Mouse (Mus musculus) left cerebral cortex, postnatal 10 days (tissue): ENCODE data around the gene Sorl1. TPM values are rescaled to one million over a fixed set of nuclear protein-coding genes. Genes with fewer than 3 reads are reported as not detected.

ENCODE experiments used
- DNase-seq, 2 experiments: peaks; one replicate each; pipeline ENCODE4 v3.0.0; 2021 to 2022; ENCODE audit warnings: low spot score in 2 of 2, mixed read lengths in 1 of 2; ENCODE audit errors: extremely low spot score in 1 of 2
- intact Hi-C: fragments of 180-260 bp; cut with DNase I; formaldehyde crosslinking; loops from one replicate; pipeline ENCODE4 v1.15.1; 2025
- total RNA-seq, 2 experiments: library from RNA; stranded (reverse); gene quantifications; 2 replicates each; pipeline ENCODE4 v1.2.3; 2021

Sorl1 gene
- total RNA-seq, 2 experiments from 2014 or later: 80.9 to 93.2 TPM

DNA sequence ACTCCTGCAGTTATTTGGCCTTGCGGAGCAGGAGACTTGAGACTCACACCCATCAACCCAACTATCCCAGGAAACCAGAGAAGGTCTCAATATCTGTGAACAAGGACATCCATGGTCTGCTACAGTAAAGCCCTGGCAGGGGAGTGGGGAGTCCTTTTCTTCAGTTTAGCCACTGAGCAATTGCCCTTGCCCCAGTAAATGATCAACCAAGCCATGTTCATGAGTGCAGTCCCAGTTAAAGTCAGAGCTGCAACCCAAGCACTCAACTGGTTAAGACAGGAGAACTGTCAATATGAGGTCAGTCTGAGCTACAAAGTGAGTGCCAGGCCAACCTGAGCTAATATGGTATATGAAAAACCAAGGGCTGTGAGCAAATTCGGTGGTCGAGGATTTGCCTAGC is 140.8 kb downstream of the Sorl1 start:
- intact Hi-C loops: no loop called here
- no peak for DNase-seq

DNA sequence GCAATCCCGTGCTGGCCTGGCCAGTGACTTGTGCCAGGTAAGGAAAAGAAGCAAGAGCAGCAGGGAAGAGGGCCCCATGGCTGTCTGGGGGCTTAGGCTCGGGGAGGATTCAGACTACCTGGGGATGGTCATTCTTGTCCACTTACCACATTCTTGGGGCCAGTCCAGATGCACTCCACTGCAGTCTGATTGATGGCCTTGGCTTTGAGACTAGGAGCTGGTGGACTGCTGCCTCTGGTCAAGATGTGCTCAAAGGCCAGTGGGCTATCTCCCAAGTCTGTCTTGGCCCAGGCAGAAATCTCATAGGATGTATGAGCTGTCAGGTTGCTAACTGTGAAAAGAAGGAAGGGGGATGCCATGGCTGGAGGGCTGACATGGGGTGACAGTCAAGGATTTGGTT is 141.3 kb downstream of the Sorl1 start:
- no peak for DNase-seq
- intact Hi-C loops: no loop called here

DNA sequence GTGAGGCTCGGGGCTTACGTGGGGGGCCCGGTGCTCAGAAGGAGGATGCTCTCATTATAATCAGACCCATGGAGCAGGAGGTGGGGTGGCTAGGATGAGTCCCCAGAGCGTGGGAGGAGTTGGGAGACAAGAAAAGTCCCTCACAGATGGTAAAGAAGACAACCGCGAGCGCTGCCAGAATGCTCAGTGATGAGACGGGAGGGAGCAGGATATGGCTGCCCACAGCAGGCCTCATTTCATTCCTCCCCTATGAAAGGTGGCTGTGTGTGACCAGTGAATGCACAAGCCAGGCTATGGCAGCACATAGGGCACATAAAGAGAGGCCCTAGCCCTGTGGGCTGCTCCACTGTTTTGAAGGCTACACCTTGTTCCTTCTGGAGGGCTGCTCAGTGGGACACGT is 142.1 kb downstream of the Sorl1 start:
- peak; percentile 40 to 51 for DNase-seq
- intact Hi-C loops: no loop called here

DNA sequence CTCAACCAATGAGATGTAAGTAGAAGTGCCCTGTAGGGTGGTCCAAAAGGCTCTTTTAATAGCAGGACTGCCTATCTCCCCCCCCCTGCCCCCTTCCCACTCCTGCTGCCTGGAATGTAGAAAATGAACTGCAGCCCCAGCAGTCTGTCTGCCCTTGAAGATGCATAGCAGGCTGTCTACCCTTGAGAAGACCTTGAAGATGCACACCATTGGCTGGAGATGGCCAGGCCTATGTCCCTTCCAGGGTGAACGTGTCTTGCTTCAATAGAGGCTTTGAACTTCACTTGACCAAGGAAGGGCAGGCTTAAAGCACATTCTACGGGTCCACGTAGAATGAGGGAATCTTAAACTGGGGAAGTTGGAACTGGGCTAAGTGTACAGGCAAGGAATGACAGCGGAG is 142.8 kb downstream of the Sorl1 start:
- intact Hi-C loops: no loop called here
- no peak for DNase-seq

DNA sequence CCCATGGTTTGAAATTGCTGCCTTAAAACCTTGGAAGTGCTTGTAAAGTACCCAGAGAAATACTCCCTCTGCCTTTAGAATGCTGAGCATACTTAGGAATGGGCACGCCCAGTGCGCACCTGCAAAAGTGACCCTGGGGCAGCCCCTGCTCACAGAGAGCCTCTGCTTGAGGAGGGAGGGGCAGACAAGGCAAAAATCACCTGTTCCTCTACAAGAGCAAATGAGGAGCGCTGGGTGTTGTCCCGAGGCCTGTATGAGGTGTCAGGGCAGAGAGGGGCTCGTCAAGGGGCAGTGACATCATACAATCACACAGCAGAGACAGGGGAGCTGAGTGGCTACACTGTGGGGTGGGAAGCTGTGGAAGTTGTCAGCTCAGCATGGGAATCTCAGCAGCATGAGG is 143.3 kb downstream of the Sorl1 start:
- DNase-seq: no peak
- intact Hi-C loops: no loop called here

DNA sequence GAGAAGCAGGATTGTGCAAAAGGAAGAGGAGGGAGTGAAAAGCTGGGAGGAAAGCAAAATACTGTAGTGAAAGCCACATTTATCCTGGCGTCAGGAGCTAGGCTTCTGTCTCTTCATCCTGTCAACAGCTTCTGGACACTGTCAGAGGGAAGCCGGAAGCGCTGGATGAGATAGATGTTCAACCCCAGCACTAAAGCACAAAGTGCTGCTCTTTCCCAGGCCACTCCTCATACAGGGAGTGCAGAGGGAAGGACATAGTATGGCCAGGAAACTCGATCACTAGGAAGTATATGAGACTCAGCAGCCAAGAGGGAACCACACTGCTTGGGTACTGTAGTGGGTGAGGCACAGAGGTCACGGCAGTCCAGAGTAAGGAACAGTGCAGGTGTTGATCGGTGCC is 145.7 kb downstream of the Sorl1 start:
- intact Hi-C loops: no loop called here
- no peak for DNase-seq

DNA sequence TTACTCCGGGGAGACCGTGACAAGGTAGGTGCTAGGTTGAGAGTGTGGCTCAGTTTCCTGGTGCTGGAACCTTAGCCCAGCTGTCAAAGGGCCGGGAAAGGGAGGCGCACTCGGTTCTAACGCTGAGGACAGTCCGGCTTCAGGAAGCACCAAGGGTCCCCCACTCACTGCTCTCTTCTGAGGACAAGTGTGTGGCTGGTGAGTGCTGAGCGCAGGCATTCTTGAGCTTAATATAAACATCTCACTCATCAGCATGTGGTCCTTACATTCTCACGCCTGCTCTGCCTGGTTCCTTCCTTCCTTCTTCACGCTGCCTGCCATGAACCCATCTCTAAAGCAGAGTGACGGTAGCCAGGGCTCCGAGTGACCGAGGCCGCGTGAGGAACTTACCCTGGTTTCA is 148.1 kb downstream of the Sorl1 start:
- no peak for DNase-seq
- intact Hi-C loops: no loop called here

DNA sequence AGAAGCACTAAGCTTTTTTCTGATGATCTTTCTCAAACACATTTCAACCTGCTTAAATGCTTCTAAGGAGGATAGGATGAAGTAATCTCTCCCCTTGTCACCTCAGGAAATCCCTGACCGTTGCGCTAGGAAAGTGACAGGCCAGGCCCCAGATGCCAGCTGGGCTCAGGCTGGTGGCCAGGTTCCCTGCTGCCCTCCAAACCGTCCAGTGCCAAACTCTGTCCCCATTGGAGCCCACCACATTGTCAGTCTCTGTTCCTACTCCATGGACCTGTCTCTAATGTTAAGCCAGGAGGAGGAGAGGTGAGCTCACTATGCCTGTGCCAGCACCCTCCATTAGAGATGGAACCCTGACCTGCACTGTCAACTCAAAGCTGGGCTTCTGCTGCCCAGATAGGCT is 149.4 kb downstream of the Sorl1 start:
- DNase-seq: no peak
- intact Hi-C loops: no loop called here

DNA sequence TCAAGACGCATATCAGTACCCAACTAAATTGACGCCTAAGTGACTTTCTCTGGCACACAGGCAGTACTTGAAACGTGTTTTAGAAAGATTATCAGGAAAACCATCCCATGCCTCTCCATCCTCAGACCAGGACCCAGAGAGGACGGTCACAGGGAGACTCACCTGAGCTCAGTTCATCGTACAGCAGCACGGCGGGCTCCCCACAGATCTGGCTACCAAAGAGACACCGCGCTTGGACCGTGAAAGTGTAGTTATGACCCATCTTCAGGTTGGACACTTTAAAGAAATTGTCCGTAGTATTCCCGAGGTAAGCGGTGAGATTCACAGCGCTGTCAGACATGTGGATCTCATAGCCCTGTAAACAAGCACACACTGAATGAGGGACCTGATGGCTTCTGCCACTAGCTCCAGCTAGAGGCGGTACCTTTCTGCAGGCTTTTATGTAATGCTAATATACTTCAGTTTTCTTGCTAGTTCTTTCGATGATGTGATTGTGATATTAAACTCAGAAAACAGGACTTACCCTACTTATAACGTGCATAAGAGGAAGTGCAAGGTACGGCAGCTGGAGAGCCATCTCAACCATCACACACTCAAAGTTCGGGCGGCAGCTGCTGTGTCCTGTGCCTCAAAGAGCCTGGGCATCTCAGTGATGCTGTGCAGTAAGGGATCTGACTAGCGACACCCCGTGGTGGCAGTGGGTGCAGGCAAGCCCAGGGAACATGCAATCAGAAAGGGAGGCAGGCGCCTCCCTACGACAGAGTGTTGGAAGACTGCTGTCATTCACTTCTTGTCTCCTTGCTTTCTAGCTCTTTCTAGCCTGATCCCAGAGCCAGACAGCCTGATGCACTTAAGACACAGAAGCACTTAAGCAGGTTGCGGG is 150.1 kb downstream of the Sorl1 start:
- intact Hi-C loops: no loop called here
- DNase-seq: peak; percentile 79 to 80

DNA sequence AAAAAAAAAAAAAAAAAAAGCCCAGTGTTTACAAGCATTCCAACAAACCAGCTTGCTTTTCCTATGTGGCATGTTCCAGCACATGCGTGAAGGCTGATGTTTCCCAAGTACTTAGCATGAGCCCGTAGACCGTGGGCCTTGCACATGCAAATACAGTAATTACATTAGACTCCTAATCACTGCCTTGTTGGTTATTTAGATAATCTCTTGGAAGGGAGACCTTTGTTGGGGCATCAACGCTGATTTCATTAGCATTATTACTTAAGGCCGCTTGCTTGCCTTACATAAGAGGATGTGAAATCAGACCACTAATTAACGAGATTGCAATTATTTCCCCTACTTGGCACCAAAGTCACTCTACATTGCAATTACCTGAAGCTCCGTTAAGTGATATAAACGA is 154.1 kb downstream of the Sorl1 start:
- intact Hi-C loops: no loop called here
- no peak for DNase-seq

DNA sequence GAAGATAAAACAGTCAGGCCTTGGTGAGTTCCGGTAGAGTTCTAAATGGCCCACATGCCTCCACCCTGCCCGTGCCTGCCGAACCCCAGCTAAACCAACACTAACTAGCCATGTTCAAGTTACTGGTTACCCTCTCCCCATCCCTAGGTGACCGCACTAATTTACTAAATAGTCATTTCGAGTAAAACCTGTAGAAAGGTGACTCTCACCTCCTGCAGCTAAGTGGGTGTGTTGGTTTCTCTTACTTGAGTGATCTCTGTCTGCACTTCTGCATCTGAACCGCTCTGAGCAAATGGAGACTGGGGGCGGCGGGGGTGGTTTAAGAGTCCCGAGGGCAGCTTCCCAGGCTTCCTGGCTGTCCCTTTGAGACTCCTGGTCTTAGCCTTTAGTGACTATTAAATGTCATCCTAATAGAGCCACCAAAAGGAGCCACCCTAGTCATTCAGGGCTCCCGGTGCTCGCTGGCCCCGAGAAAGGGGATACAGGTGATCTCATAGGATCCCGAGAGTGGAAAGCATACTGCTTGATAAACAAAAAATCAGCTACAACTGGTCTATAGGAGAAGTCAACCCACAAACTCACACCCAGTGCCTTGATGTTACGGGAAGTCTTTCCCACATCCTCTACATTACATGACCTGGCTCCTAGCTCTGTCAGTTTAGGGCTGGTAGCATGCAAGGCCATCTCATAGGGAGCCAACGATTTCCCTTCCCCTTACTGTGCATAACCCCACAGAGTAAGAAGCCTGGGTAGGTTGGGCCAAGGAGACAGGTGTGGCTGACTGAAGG is 155.2 kb downstream of the Sorl1 start:
- no peak for DNase-seq
- intact Hi-C loops: no loop called here

DNA sequence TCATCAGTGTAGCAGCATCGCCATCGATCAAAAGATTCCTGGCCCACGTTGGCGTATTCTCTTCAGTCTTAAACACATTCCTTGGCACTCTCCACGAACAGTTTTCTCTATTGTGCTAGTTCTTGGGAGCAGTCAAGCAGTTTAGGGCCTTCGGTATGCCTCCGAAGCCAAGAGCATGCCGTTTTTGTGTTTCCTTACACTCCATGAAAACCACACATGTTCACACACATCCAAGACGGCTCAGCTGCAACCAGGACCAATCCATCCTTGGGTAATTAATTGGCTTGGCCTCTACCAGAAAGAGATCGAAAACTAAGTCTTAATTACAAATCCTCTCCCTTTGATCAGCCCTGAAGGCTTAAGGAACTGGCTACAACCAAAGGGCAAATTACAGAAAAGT is 162.8 kb downstream of the Sorl1 start:
- intact Hi-C loops: no loop called here

DNA sequence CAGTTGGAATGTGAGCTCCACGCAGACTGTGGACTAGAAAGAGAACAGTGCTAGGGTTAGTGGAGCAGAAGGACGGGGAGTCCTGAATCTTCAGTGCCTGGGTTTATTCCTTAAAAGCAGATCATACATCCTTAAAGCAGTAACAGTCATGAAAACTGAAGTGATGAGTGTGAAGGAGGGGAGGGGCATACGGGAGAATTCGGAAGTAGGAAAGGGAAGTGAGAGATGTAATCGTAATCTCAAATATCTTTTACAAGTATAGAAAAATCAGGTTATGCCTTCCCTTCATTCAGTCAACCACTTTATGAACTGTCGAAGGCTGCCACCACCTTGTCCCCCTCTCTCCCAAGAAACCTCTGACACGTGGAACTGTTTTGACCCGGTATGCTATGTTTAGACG is 165.8 kb downstream of the Sorl1 start:
- DNase-seq: no peak
- intact Hi-C loops: no loop called here

More for the DNA sequence above, 162.8 kb downstream of the Sorl1 start:
- no peak for DNase-seq

DNA sequence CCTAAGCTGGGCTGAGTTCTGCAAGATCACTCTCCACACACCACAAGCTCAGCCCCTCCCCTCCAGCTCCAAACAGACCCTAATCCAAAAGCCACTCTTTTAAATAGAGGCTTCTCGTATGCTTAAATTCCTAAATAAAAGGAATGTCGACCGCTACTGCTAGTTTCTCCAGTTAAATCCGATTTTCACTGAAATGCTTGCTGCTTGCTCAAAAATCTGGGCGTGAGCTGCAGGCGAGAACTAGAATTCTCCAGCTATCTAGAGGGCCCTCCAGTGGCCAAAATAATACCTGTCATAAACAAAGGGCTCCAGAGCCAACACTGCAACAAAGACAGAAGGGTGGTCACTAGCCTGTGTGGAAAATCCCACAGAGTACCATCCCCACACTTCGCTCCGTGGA is 170.6 kb downstream of the Sorl1 start:
- peak; percentile 77 to 85 for DNase-seq
- intact Hi-C loops: loop anchor here (2.0 to 5.0 kb wide), 2 partner anchors 479 to 576 kb away; no protein-coding TSS in a partner anchor

DNA sequence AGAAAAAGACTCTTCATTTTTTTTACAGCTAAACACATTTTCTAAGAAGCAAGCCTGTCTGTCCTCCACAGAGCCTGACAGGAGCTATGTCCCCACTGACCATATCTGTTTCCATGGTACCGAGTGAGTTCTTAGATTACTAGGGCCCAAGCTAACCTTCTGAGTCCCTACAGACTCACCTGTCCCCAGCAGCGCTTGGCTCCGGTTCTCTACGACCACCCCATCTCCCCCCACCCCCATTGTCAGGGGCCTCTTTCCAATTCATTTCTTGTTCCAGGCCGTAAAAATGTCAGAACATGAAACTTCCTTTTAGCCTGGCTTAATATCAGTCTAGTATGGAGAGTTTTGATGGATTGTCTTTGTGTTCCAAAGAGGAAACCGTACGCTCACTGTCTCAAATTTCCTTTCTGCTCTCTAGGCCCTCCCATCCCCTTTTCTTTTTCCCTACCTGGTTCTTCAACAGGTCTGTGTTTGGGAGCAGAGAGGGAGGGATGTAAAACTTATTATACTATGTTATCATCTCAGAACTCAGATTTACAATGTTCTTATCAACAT is 171.4 kb downstream of the Sorl1 start:
- intact Hi-C loops: loop anchor here (2.0 to 5.0 kb wide), 2 partner anchors 478 to 575 kb away; no protein-coding TSS in a partner anchor
- no peak for DNase-seq

DNA sequence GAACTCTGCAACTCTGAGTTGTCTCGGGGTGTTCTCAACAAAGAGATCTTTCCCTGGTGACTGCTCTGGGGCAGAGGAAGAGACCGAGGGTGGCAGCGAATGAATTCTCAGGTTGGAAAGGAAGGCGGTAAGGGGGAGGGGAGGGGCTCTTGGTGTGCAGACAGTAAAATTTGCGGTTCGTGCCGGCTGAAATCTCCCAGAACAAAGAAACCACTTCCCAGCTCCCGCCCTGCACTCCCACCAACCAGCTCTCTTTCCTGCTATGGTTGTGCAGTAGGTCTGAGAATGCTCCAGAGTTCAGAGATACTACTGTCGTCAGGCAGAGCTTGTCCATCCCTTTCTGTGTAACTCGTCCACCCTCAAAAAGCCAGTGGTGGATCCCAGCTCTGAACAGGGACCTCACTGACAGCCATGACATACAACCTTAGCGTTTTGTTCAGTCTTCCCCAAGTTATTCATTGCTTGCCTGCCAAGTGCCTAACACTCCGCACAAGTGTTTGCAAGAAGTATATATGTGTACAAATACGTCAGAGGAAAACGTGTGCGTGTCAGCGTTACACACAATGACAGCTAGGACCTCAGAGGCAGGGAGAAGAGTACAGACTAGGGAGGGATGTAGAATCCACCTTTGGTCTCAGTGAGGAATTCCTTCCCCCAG is 172.5 kb downstream of the Sorl1 start:
- no peak for DNase-seq
- intact Hi-C loops: loop anchor here (2.0 to 5.0 kb wide), 4 partner anchors 367 to 723 kb away; no protein-coding TSS in a partner anchor

DNA sequence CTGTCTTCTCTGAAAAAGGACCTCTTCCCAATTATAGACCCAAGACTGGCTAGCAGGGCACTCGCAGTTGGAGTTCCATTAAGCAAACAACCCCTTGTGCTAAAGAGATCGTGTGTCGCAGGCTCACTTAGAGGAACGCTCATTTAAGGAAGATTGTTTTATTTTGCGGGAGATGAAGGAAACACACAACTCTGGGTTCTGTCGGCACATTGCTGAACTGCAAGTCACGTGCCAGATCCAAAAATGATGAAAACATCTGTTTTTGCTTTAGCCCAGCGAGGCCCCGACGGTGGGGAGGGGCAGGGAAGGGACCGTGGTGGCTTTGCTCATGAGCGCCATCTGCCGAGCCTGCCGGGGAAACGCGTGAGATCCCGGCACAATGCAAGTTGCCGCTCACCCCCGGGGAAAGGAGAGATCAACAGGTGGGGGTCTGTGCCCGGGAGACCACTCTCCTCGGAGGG is 173.1 kb downstream of the Sorl1 start:
- intact Hi-C loops: loop anchor here (2.0 to 5.0 kb wide), 3 partner anchors 366 to 722 kb away; no protein-coding TSS in a partner anchor
- peak; percentile 88 to 93 for DNase-seq

DNA sequence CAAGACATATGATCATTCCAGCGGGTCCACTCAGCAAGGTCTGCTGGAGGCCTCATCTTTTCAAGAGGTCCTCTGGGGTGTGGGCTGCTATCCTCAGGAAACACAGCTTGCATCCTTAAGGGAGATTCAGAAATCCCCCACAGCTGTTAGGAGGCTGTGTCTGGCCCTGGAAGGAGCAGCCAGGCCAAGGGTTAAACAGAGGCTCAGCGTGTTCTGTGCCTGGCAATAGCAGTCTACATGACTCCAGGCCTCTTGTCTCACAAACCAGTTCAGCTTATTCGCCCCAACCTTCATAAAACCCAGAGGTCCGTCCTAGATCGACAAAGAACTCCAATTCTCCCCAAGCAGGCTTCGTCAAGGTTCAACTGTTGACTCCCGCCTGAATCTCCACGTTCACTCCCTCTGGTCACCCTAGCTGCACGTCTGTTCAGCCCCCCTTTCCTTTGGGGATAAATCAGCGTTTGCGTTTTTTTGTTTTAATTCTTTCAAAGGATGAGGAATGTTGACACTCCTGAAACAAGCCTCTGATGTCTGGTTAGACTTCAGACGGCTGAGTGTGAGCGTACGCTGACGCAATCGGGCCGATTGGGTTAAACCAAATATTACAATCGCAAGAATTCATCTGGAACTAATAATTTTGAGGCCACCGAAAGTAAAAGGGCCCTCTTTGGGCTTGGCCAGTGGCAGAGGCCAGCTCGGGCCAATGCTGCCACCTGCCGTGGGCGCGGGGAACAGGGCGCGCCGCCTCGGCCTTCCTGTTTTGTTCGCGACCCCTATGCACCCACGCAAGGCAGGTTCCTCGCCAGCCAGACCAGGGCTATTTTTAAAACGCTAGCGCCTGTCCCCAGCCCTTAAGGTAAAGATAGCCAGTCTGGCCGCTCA is 173.7 kb downstream of the Sorl1 start:
- intact Hi-C loops: loop anchor here (2.0 to 5.0 kb wide), 3 partner anchors 366 to 722 kb away; no protein-coding TSS in a partner anchor
- DNase-seq: peak; percentile 77 to 91
